Mouse (Mus musculus) MEL (cell line): ENCODE data around the gene Coro7. TPM values are rescaled to one million over a fixed set of nuclear protein-coding genes. Genes with fewer than 3 reads are reported as not detected.

Experiments
- DNase-seq: peaks from one replicate; pipeline ENCODE4 v3.0.0; 2011; ENCODE audit warnings: low read depth, low spot score
- H3K27ac ChIP-seq: 2 replicates; pipeline ENCODE4 v1.5.1; 2012; ENCODE audit warnings: low read depth, mild to moderate bottlenecking, control low read depth, low read length, moderate library complexity; ENCODE audit not compliant: control insufficient read depth
- H3K27me3 ChIP-seq, 2 experiments: fragments of 150-350 bp in 1 of 2; sonication (generic) in 1 of 2; 2 replicates each; pipeline ENCODE4 v1.6.1; 2012; ENCODE audit warnings: low read length in 2 of 2, mild to moderate bottlenecking in 2 of 2, improper control_type of control experiment in 1 of 2, moderate library complexity in 1 of 2; ENCODE audit not compliant: insufficient read depth in 2 of 2, control insufficient read depth in 1 of 2
- H3K36me3 ChIP-seq, 2 experiments: 2 replicates each; pipeline ENCODE4 v1.6.1; 2012 to 2014; ENCODE audit warnings: low read length in 2 of 2, improper control_type of control experiment in 1 of 2, inconsistent platforms in 1 of 2, mild to moderate bottlenecking in 1 of 2; ENCODE audit not compliant: insufficient read depth in 2 of 2, control insufficient read depth in 1 of 2
- H3K4me1 ChIP-seq, 2 experiments: fragments of 150-350 bp in 1 of 2; sonication (generic) in 1 of 2; 2 replicates each; pipeline ENCODE4 v1.6.1; 2012; ENCODE audit warnings: low read length in 2 of 2, improper control_type of control experiment in 1 of 2, mild to moderate bottlenecking in 1 of 2; ENCODE audit not compliant: insufficient read depth in 2 of 2, control insufficient read depth in 1 of 2
- H3K4me3 ChIP-seq, 2 experiments: fragments of 150-350 bp in 1 of 2; sonication (generic) in 1 of 2; 2 replicates each; pipeline ENCODE4 v1.5.1; 2012; ENCODE audit warnings: low read depth in 2 of 2, low read length in 2 of 2, mild to moderate bottlenecking in 2 of 2, moderate library complexity in 2 of 2, control low read depth in 1 of 2, improper control_type of control experiment in 1 of 2; ENCODE audit not compliant: control insufficient read depth in 1 of 2, insufficient read depth in 1 of 2
- H3K79me2 ChIP-seq: 2 replicates; pipeline ENCODE4 v1.6.1; 2012; ENCODE audit warnings: mild to moderate bottlenecking, low read length, moderate library complexity; ENCODE audit not compliant: control insufficient read depth, poor library complexity, insufficient read depth
- H3K9ac ChIP-seq: 2 replicates; pipeline ENCODE4 v1.6.1; 2012; ENCODE audit warnings: low read depth, mild to moderate bottlenecking, control low read depth, low read length, moderate library complexity; ENCODE audit not compliant: control insufficient read depth, poor library complexity, severe bottlenecking
- H3K9me3 ChIP-seq: fragments of 150-350 bp; sonication (generic); replicated peaks from 2 replicates; pipeline ENCODE4 v1.6.1; 2012; ENCODE audit warnings: mild to moderate bottlenecking, low read length, improper control_type of control experiment, moderate library complexity; ENCODE audit not compliant: insufficient read depth
- BHLHE40 ChIP-seq: IDR thresholded peaks from 2 replicates; pipeline ENCODE4 v1.6.1; 2012; ENCODE audit warnings: low read depth, mild to moderate bottlenecking, inconsistent platforms, low read length, improper control_type of control experiment, borderline replicate concordance
- ELF1 ChIP-seq: IDR thresholded peaks from 2 replicates; pipeline ENCODE4 v1.6.1; 2014; ENCODE audit warnings: low read depth, mild to moderate bottlenecking, inconsistent platforms, low read length, improper control_type of control experiment, moderate library complexity
- EP300 ChIP-seq, 2 experiments: IDR thresholded peaks; 2 replicates each; pipeline ENCODE4 v1.6.1; 2011; ENCODE audit warnings: improper control_type of control experiment in 2 of 2, low read length in 2 of 2, low read depth in 1 of 2, mild to moderate bottlenecking in 1 of 2
- GABPA ChIP-seq: IDR thresholded peaks from 2 replicates; pipeline ENCODE4 v1.6.1; 2012; ENCODE audit warnings: low read depth, mild to moderate bottlenecking, inconsistent platforms, low read length, improper control_type of control experiment, moderate library complexity
- JUND ChIP-seq: IDR thresholded peaks from 2 replicates; pipeline ENCODE4 v1.6.1; 2011; ENCODE audit warnings: low read depth, mild to moderate bottlenecking, improper control_type of control experiment, low read length
- KAT2A ChIP-seq: conservative IDR thresholded peaks from 2 replicates; pipeline ENCODE4 v1.6.1; 2012; ENCODE audit warnings: low read depth, low read length, improper control_type of control experiment, inconsistent platforms
- MAFK ChIP-seq: IDR thresholded peaks from 2 replicates; pipeline ENCODE4 v1.6.1; 2011; ENCODE audit warnings: low read depth, mild to moderate bottlenecking, low read length, improper control_type of control experiment, borderline replicate concordance
- MAX ChIP-seq: IDR thresholded peaks from 2 replicates; pipeline ENCODE4 v1.6.1; 2011; ENCODE audit warnings: low read length, improper control_type of control experiment
- MAZ ChIP-seq: IDR thresholded peaks from 2 replicates; pipeline ENCODE4 v1.6.1; 2012; ENCODE audit warnings: low read depth, mild to moderate bottlenecking, inconsistent platforms, low read length, improper control_type of control experiment
- MXI1 ChIP-seq: IDR thresholded peaks from 2 replicates; pipeline ENCODE4 v1.6.1; 2011; ENCODE audit warnings: mild to moderate bottlenecking, low read depth, low read length, improper control_type of control experiment
- MYB ChIP-seq: IDR thresholded peaks from 2 replicates; pipeline ENCODE4 v1.6.1; 2011; ENCODE audit warnings: mild to moderate bottlenecking, low read depth, low read length, improper control_type of control experiment
- MYC ChIP-seq: IDR thresholded peaks from 2 replicates; pipeline ENCODE4 v1.6.1; 2011; ENCODE audit warnings: low read depth, mild to moderate bottlenecking, low read length, improper control_type of control experiment, moderate library complexity
- NELFE ChIP-seq: IDR thresholded peaks from 2 replicates; pipeline ENCODE4 v1.6.1; 2011; ENCODE audit warnings: low read depth, low read length, improper control_type of control experiment
- POLR2A ChIP-seq, 2 experiments: IDR thresholded peaks; 2 replicates each; pipeline ENCODE4 v1.6.1; 2011 to 2012; ENCODE audit warnings: low read length in 2 of 2, mild to moderate bottlenecking in 2 of 2, control low read depth in 1 of 2, improper control_type of control experiment in 1 of 2, low read depth in 1 of 2, moderate library complexity in 1 of 2; ENCODE audit not compliant: control insufficient read depth in 1 of 2, insufficient read depth in 1 of 2, poor library complexity in 1 of 2
- POLR2AphosphoS2 ChIP-seq: IDR thresholded peaks from 2 replicates; pipeline ENCODE4 v1.6.1; 2011; ENCODE audit warnings: low read length, improper control_type of control experiment
- RAD21 ChIP-seq: IDR thresholded peaks from 2 replicates; pipeline ENCODE4 v1.6.1; 2011; ENCODE audit warnings: mild to moderate bottlenecking, low read depth, low read length, improper control_type of control experiment
- RCOR1 ChIP-seq: IDR thresholded peaks from 2 replicates; pipeline ENCODE4 v1.6.1; 2012; ENCODE audit warnings: low read depth, mild to moderate bottlenecking, inconsistent platforms, low read length, improper control_type of control experiment
- SIN3A ChIP-seq: IDR thresholded peaks from 2 replicates; pipeline ENCODE4 v1.6.1; 2012; ENCODE audit warnings: low read length, improper control_type of control experiment, inconsistent platforms
- TAL1 ChIP-seq: IDR thresholded peaks from 2 replicates; pipeline ENCODE4 v1.6.1; 2012; ENCODE audit warnings: mild to moderate bottlenecking, inconsistent platforms, low read length, moderate library complexity, mixed read lengths
- UBTF ChIP-seq: IDR thresholded peaks from 2 replicates; pipeline ENCODE4 v1.6.1; 2012; ENCODE audit warnings: low read depth, mild to moderate bottlenecking, inconsistent platforms, low read length, improper control_type of control experiment, moderate library complexity, borderline replicate concordance; ENCODE audit not compliant: insufficient read depth
- USF1 ChIP-seq: IDR thresholded peaks from 2 replicates; pipeline ENCODE4 v1.6.1; 2014; ENCODE audit warnings: low read depth, mild to moderate bottlenecking, inconsistent platforms, low read length, improper control_type of control experiment, moderate library complexity
- ZMIZ1 ChIP-seq: IDR thresholded peaks from 2 replicates; pipeline ENCODE4 v1.6.1; 2012; ENCODE audit warnings: low read depth, mild to moderate bottlenecking, inconsistent platforms, low read length, improper control_type of control experiment, moderate library complexity
- ZNF384 ChIP-seq: IDR thresholded peaks from 2 replicates; pipeline ENCODE4 v1.6.1; 2012; ENCODE audit warnings: low read depth, mild to moderate bottlenecking, inconsistent platforms, low read length, improper control_type of control experiment
- polyA plus RNA-seq, 2 experiments: library from polyadenylated mRNA; stranded (reverse) in 1 of 2; unstranded in 1 of 2; fragments of >175 nt in 1 of 2; fragments of >200 nt in 1 of 2; gene quantifications; 2 replicates each; pipeline versions ENCODE4 v1.2.1 to v1.2.4; 2012; ENCODE audit warnings: low replicate concordance in 2 of 2, low read depth in 1 of 2; ENCODE audit not compliant: insufficient read length in 2 of 2, insufficient read depth in 1 of 2, missing spikeins in 1 of 2
- total RNA-seq: library from RNA; depleted of rRNA; stranded (reverse); fragments of 300-350 nt; gene quantifications from 2 replicates; pipeline ENCODE4 v1.2.3, GENCODE M21; 2012

Coro7 gene
- total and polyA plus RNA-seq, 3 experiments = 9.8 to 38.3 TPM; not detected in 1

DNA sequence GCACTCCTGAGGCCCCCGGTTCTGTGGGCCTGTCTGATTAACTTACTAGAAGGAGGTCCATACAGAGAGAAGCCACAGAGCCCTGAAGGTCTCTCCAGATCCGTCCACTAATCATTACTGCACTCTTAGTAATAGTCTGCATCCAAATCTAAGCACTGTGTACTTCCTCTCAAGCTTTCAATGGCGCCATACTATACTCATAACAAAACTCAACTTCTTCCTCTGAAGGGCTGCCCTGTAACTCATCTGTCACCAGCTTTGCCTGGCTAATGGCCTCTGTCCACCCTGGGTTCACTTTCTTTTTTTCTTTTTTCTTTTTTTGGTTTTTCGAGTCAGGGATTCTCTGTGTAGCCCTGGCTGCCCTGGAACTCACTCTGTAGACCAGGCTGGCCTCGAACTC, 1.5 kb downstream of the Coro7 start:
- H3K27me3 ChIP-seq = no peaks in the 10 kb centered on the region
- H3K79me2 ChIP-seq = peaks cover 17% of the 10 kb centered on the region
- H3K4me3 ChIP-seq = peak overlapping the region; percentile 88 to 94; a peak in 3 of 4 replicates
- DNase-seq = peak; percentile 32
- peaks cover 10 to 33% of the 10 kb centered on the region in 2 experiments for H3K4me1 ChIP-seq
- H3K9ac ChIP-seq = peak overlapping the region; percentile 81
- H3K9me3 ChIP-seq = no peaks in the 10 kb centered on the region
- no peak for TF ChIP-seq KAT2A
- TF ChIP-seq MXI1 = no peak
- TF ChIP-seq ZNF384 = no peak
- TF ChIP-seq MAZ = no peak
- TF ChIP-seq TAL1 = no peak
- TF ChIP-seq ZMIZ1 = no peak
- no peak for TF ChIP-seq JUND
- TF ChIP-seq POLR2AphosphoS2 = no peak
- no peak for TF ChIP-seq ELF1
- TF ChIP-seq MAX = no peak
- TF ChIP-seq UBTF = no peak
- no peak for TF ChIP-seq BHLHE40
- TF ChIP-seq MYC = no peak
- no peak for TF ChIP-seq MAFK
- TF ChIP-seq, all 39 proteins: peak for 0
- Histone ChIP-seq H3K36me3 (peaks cover 6 to 47% of the 10 kb centered on the region in 2 experiments), H3K27ac (peak overlapping the region; percentile 13)

- Histone ChIP-seq H3K9me3 (no peaks in the 10 kb centered on the region), H3K4me1 (peaks cover 10 to 25% of the 10 kb centered on the region in 2 experiments), H3K27ac (no peak overlapping the region), H3K79me2 (peaks cover 17% of the 10 kb centered on the region)
- TF ChIP-seq EP300 (IDR thresholded peaks at IDR 0.05; ENCODE audit: low read depth in 1 of 2, low read length in 2 of 2) (no peak), RAD21 (no peak), GABPA (no peak), MYB (no peak), SIN3A (no peak), POLR2AphosphoS2 (no peak), RCOR1 (no peak), ZMIZ1 (no peak), USF1 (no peak), NELFE (no peak), MAFK (no peak), MXI1 (no peak), UBTF (no peak), POLR2A (IDR thresholded peaks at IDR 0.05; ENCODE audit: control insufficient read depth in 1 of 2, insufficient read depth in 1 of 2, low read depth in 1 of 2, low read length in 2 of 2, poor library complexity in 1 of 2) (no peak)
- TF ChIP-seq, all 39 proteins: peak for 0
- DNase-seq = no peak
- no peaks in the 10 kb centered on the region for H3K27me3 ChIP-seq
- H3K4me3 ChIP-seq = no peak overlapping the region
- H3K9ac ChIP-seq = no peak overlapping the region
- peaks cover 12 to 36% of the 10 kb centered on the region in 2 experiments for H3K36me3 ChIP-seq
Observed at GRCm38 (mm10) chr16:4676836-4677235, 2.7 kb downstream of the Coro7 start.
